Mouse (Mus musculus) intestine, embryonic 16.5 days (tissue): ENCODE measurements at regions not wholly inside any gene's neighbourhood (a gene's known extent, or its start where the extent isn't known, plus 50 kb on each side); places are given as distances from the start of the nearest gene placed in this dataset.
"Not testable (repeated sequence)": the region's sequence is repeated elsewhere in the genome, so short reads cannot be mapped to it uniquely, and the experiment has no call there.

Experiments used
- ATAC-seq: fragments of 200-750 bp; cut with Nextera tagmentation; 2 replicates; pipeline ENCODE4 v1.8.0; 2017; ENCODE audit warnings: moderate TSS enrichment, moderate library complexity
- H3K27ac ChIP-seq: fragments of 300-500 bp; sonication (generic); 2 replicates; pipeline ENCODE4 v1.5.1; 2014; ENCODE audit warnings: mild to moderate bottlenecking, low read length
- H3K27me3 ChIP-seq: fragments of 300-500 bp; sonication (generic); replicated peaks from 2 replicates; pipeline ENCODE4 v1.6.1; 2014; ENCODE audit warnings: low read length, control low read depth, mixed read lengths; ENCODE audit not compliant: control insufficient read depth, insufficient read depth
- H3K36me3 ChIP-seq: fragments of 300-500 bp; sonication (generic); 2 replicates; pipeline ENCODE4 v1.6.1; 2014; ENCODE audit warnings: low read length, control low read depth; ENCODE audit not compliant: control insufficient read depth, insufficient read depth
- H3K4me1 ChIP-seq: fragments of 300-500 bp; sonication (generic); 2 replicates; pipeline ENCODE4 v1.6.1; 2014; ENCODE audit warnings: low read length, control low read depth, mixed read lengths; ENCODE audit not compliant: control insufficient read depth, insufficient read depth
- H3K4me2 ChIP-seq: fragments of 300-500 bp; sonication (generic); 2 replicates; pipeline ENCODE4 v1.6.1; 2014; ENCODE audit warnings: low read depth, low read length, control low read depth
- H3K4me3 ChIP-seq: fragments of 300-500 bp; sonication (generic); 2 replicates; pipeline ENCODE4 v1.5.1; 2014; ENCODE audit warnings: mild to moderate bottlenecking, low read length
- H3K9ac ChIP-seq: fragments of 300-500 bp; sonication (generic); 2 replicates; pipeline ENCODE4 v1.6.1; 2014; ENCODE audit warnings: low read depth, low read length
- H3K9me3 ChIP-seq: fragments of 300-500 bp; sonication (generic); 2 replicates; pipeline ENCODE4 v1.6.1; 2016; ENCODE audit warnings: low read length, control low read depth; ENCODE audit not compliant: control insufficient read depth
- WGBS: fragments of 180-500 bp; shearing (Covaris S2); extraction: QIAGEN DNeasy Blood & Tissue Kit; methylation state at CpG from one replicate; pipeline ENCODE4 v1.1.7; 2014; 5-methylcytosine and 5-hydroxymethylcytosine counted together

GRCm38 (mm10) chr6:67690997-67691396 lies 155.4 kb upstream of the Tacstd2 start:
- not testable (repeated sequence) for H3K4me3 ChIP-seq, H3K9me3 ChIP-seq, H3K27me3 ChIP-seq, H3K36me3 ChIP-seq, H3K4me2 ChIP-seq, H3K27ac ChIP-seq, H3K9ac ChIP-seq, ATAC-seq, H3K4me1 ChIP-seq
- 74% methylated on average over 3 of the region's 3 CpGs for WGBS

- not testable (repeated sequence) for H3K4me2 ChIP-seq, H3K36me3 ChIP-seq, ATAC-seq, H3K9ac ChIP-seq, H3K4me1 ChIP-seq, H3K27me3 ChIP-seq, H3K9me3 ChIP-seq, H3K4me3 ChIP-seq, H3K27ac ChIP-seq
- WGBS, result 77% methylated on average over 3 of the region's 3 CpGs
Measured at GRCm38 (mm10) chr6:67683105-67683504, 147.5 kb upstream of the Tacstd2 start.

GRCm38 (mm10) chr6:67681641-67682040 lies 146.0 kb upstream of the Tacstd2 start:
- not testable (repeated sequence) for H3K27ac ChIP-seq, ATAC-seq, H3K27me3 ChIP-seq, H3K4me3 ChIP-seq, H3K9ac ChIP-seq, H3K36me3 ChIP-seq, H3K4me1 ChIP-seq, H3K9me3 ChIP-seq
- H3K4me2 ChIP-seq, result peak overlapping the region; percentile 19; the same call in 1 of the 2 replicates
- 35% methylated on average over 10 of the region's 10 CpGs for WGBS

GRCm38 (mm10) chr6:67679106-67679505 lies 143.5 kb upstream of the Tacstd2 start:
- ATAC-seq, H3K4me3 ChIP-seq, H3K4me1 ChIP-seq, H3K9me3 ChIP-seq, H3K36me3 ChIP-seq, H3K4me2 ChIP-seq, H3K27me3 ChIP-seq, H3K9ac ChIP-seq, H3K27ac ChIP-seq: not testable (repeated sequence)
- 41% methylated on average over 1 of the region's 1 CpGs for WGBS

- H3K27ac ChIP-seq, H3K27me3 ChIP-seq, H3K4me1 ChIP-seq, H3K4me2 ChIP-seq, H3K9me3 ChIP-seq, H3K36me3 ChIP-seq, H3K9ac ChIP-seq, ATAC-seq, H3K4me3 ChIP-seq: not testable (repeated sequence)
- 82% methylated on average over 4 of the region's 4 CpGs for WGBS
Measured at GRCm38 (mm10) chr6:67674717-67675116, 139.1 kb upstream of the Tacstd2 start.

GRCm38 (mm10) chr6:67673316-67673715 lies 137.7 kb upstream of the Tacstd2 start:
- H3K36me3 ChIP-seq, H3K27me3 ChIP-seq, H3K4me2 ChIP-seq, ATAC-seq, H3K9ac ChIP-seq, H3K27ac ChIP-seq, H3K4me1 ChIP-seq, H3K9me3 ChIP-seq, H3K4me3 ChIP-seq: not testable (repeated sequence)
- WGBS, result 77% methylated on average over 2 of the region's 2 CpGs

GRCm38 (mm10) chr6:67668073-67668472 lies 132.5 kb upstream of the Tacstd2 start:
- 82% methylated on average over 8 of the region's 8 CpGs for WGBS
- not testable (repeated sequence) for H3K9me3 ChIP-seq, H3K4me2 ChIP-seq, H3K27ac ChIP-seq, H3K36me3 ChIP-seq, H3K9ac ChIP-seq, H3K4me1 ChIP-seq, H3K4me3 ChIP-seq, H3K27me3 ChIP-seq, ATAC-seq

GRCm38 (mm10) chr6:67631617-67632016 lies 96.0 kb upstream of the Tacstd2 start:
- Histone ChIP-seq H3K4me2 (no peak overlapping the region), H3K4me3 (no peak overlapping the region), H3K36me3 (no peaks in the 10 kb centered on the region), H3K27me3 (no peaks in the 10 kb centered on the region), H3K9ac (no peak overlapping the region), H3K27ac (no peak overlapping the region), H3K4me1 (no peaks in the 10 kb centered on the region), H3K9me3 (no peaks in the 10 kb centered on the region)
- no peak for ATAC-seq

- H3K36me3 ChIP-seq, result no peaks in the 10 kb centered on the region
- H3K27me3 ChIP-seq, result no peaks in the 10 kb centered on the region
- H3K9me3 ChIP-seq, result no peaks in the 10 kb centered on the region
- 51% methylated on average over 1 of the region's 1 CpGs for WGBS
- no peak overlapping the region for H3K27ac ChIP-seq
- no peak overlapping the region for H3K4me2 ChIP-seq
- H3K4me1 ChIP-seq, result no peaks in the 10 kb centered on the region
- no peak overlapping the region for H3K4me3 ChIP-seq
- H3K9ac ChIP-seq, result no peak overlapping the region
- ATAC-seq, result no peak
Measured at GRCm38 (mm10) chr6:67610402-67610801, 74.8 kb upstream of the Tacstd2 start.

- not testable (repeated sequence) for H3K36me3 ChIP-seq, H3K4me1 ChIP-seq, H3K9ac ChIP-seq, H3K4me3 ChIP-seq, H3K27me3 ChIP-seq, ATAC-seq, H3K27ac ChIP-seq, H3K9me3 ChIP-seq, H3K4me2 ChIP-seq
- WGBS, result 58% methylated on average over 1 of the region's 1 CpGs
Measured at GRCm38 (mm10) chr6:67609461-67609860, 73.9 kb upstream of the Tacstd2 start.
